Comparison of ENCODE assay signal across 16 mouse cellular contexts in genomic region chr11:55136770-55137547, GRCm38 (mm10). TPM values are rescaled to one million over a fixed set of nuclear protein-coding genes. Genes with fewer than 3 reads are reported as not detected.
DNase-seq lines count a peak whose midpoint lies in the region; ATAC-seq and TF ChIP-seq lines count a peak whose summit lies in the region.
"Had no signal": no experiment of that assay in that cellular context is flagged by ENCODE, and none has a peak within 500 bp of the region (broad histone marks: within the 10 kb centered on the region; RNA-seq: fewer than 3 reads in every experiment).

No protein-coding gene starts in this region.

- no peaks in the 10 kb centered on the region for H3K4me1 ChIP-seq in liver, postnatal 0 days (ENCODE audit: insufficient read depth)
- H3K4me1 ChIP-seq in liver, embryonic 11.5 days (replicated peaks; ENCODE audit: control insufficient read depth, insufficient read depth, low read length) = no peaks in the 10 kb centered on the region
- no peaks in the 10 kb centered on the region for H3K4me1 ChIP-seq in forebrain, embryonic 16.5 days (replicated peaks; ENCODE audit: control insufficient read depth, insufficient read depth, low read length)
- H3K4me1 ChIP-seq: heart, embryonic 10.5 days had no signal

- DNase-seq in liver, postnatal 0 days = no peak
- DNase-seq in liver, embryonic 11.5 days (ENCODE audit: low spot score) = no peak
- peak; percentile 46 for DNase-seq in ES-CJ7 (ENCODE audit: low read depth, low spot score)
- peak; percentile 96 for DNase-seq in naive thymus-derived CD4-positive, alpha-beta T cell, adult 2 months (ENCODE audit: low read depth)
- DNase-seq in thymus, postnatal 10 days (ENCODE audit: low spot score in 2 of 2) = peak; percentile 78 to 80
- no peak for DNase-seq in right cerebral cortex, postnatal 14 days
- no peak for DNase-seq in heart, postnatal 4 days
- DNase-seq: kidney, adult 18-20 months had no signal

- TF ChIP-seq CTCF in liver, postnatal 0 days (IDR thresholded peaks at IDR 0.05; ENCODE audit: low read depth) = no peak

- H3K9ac ChIP-seq in liver, postnatal 0 days (replicated peaks) = peak overlapping the region; percentile 5; the same call in 1 of the 2 replicates
- no peak overlapping the region for H3K9ac ChIP-seq in liver, embryonic 11.5 days (ENCODE audit: low read depth, low read length)
- no peak overlapping the region for H3K9ac ChIP-seq in forebrain, embryonic 16.5 days (replicated peaks; ENCODE audit: low read depth, low read length)

- TF ChIP-seq EP300 in liver, postnatal 0 days (IDR thresholded peaks at IDR 0.05; ENCODE audit: low read depth) = no peak

- H3K9me3 ChIP-seq in liver, postnatal 0 days (ENCODE audit: low read length) = no peaks in the 10 kb centered on the region
- H3K9me3 ChIP-seq in liver, embryonic 11.5 days (ENCODE audit: control insufficient read depth, low read length) = no peaks in the 10 kb centered on the region
- no peaks in the 10 kb centered on the region for H3K9me3 ChIP-seq in forebrain, embryonic 16.5 days (ENCODE audit: control insufficient read depth, low read length)
- H3K9me3 ChIP-seq: heart, embryonic 10.5 days; megakaryocyte, embryonic 14.5 days had no signal

- no peak overlapping the region for H3K4me3 ChIP-seq in liver, postnatal 0 days (ENCODE audit: low read depth, low read length)
- H3K4me3 ChIP-seq in liver, embryonic 11.5 days (ENCODE audit: low read depth, low read length) = no peak overlapping the region
- H3K4me3 ChIP-seq in forebrain, embryonic 16.5 days (replicated peaks; ENCODE audit: low read length) = no peak overlapping the region
- H3K4me3 ChIP-seq: heart, embryonic 10.5 days; megakaryocyte, embryonic 14.5 days had no signal

- no peak for ATAC-seq in liver, postnatal 0 days
- no peak for ATAC-seq in liver, embryonic 11.5 days (replicated peaks; ENCODE audit: low FRiP score)
- no peak for ATAC-seq in forebrain, embryonic 16.5 days
- ATAC-seq: forebrain, embryonic 14.5 days had no signal

- H3K36me3 ChIP-seq in liver, postnatal 0 days (replicated peaks; ENCODE audit: insufficient read depth, low read length) = no peaks in the 10 kb centered on the region
- no peaks in the 10 kb centered on the region for H3K36me3 ChIP-seq in liver, embryonic 11.5 days (ENCODE audit: control insufficient read depth, insufficient read depth, low read length)
- no peaks in the 10 kb centered on the region for H3K36me3 ChIP-seq in forebrain, embryonic 16.5 days (ENCODE audit: control insufficient read depth, insufficient read depth)
- H3K36me3 ChIP-seq: heart, embryonic 10.5 days had no signal

- 52% methylated on average over 15 of the region's 15 CpGs for WGBS in liver, postnatal 0 days (ENCODE audit: insufficient replicate concordance)
- 77% methylated on average over 15 of the region's 15 CpGs for WGBS in liver, embryonic 11.5 days
- 76% methylated on average over 15 of the region's 15 CpGs for WGBS in forebrain, embryonic 16.5 days

- no peaks in the 10 kb centered on the region for H3K27me3 ChIP-seq in liver, postnatal 0 days (ENCODE audit: insufficient read depth, low read length)
- no peaks in the 10 kb centered on the region for H3K27me3 ChIP-seq in liver, embryonic 11.5 days (replicated peaks; ENCODE audit: control insufficient read depth, insufficient read depth, low read length)
- no peaks in the 10 kb centered on the region for H3K27me3 ChIP-seq in forebrain, embryonic 16.5 days (replicated peaks; ENCODE audit: control insufficient read depth, insufficient read depth, low read length)

- no peak overlapping the region for H3K27ac ChIP-seq in liver, postnatal 0 days (ENCODE audit: low read depth)
- H3K27ac ChIP-seq in liver, embryonic 11.5 days (ENCODE audit: low read depth, low read length) = no peak overlapping the region
- H3K27ac ChIP-seq in forebrain, embryonic 16.5 days (ENCODE audit: low read length) = no peak overlapping the region
- H3K27ac ChIP-seq: heart, embryonic 10.5 days had no signal

- no peak overlapping the region for H3K4me2 ChIP-seq in liver, postnatal 0 days (ENCODE audit: low read depth, low read length)
- no peak overlapping the region for H3K4me2 ChIP-seq in liver, embryonic 11.5 days
- no peak overlapping the region for H3K4me2 ChIP-seq in forebrain, embryonic 16.5 days (ENCODE audit: low read length)

RNA-seq across cellular contexts. Expression of gene Slc36a3, which starts 14.5 kb away (rescaled TPM):
- polyA plus RNA-seq in liver, postnatal 0 days (2015; fragmentation: Nextera tagmentation; extraction: Ambion mirVana) = not detected in 2 replicates
- not detected in 2 replicates for polyA plus RNA-seq in liver, embryonic 11.5 days (2014; fragmentation: Nextera tagmentation; extraction: Ambion mirVana)
- not detected for total RNA-seq in heart, postnatal 4 days (2021)
- polyA plus RNA-seq in forebrain, embryonic 16.5 days (2015; fragmentation: Nextera tagmentation; extraction: Ambion mirVana) = not detected in 2 replicates
- polyA plus RNA-seq: brain, embryonic 14.5 days; forebrain, embryonic 14.5 days; heart, embryonic 10.5 days; limb, embryonic 11.5 days; neural tube, embryonic 14.5 days; stomach, embryonic 14.5 days had no signal

RNA-seq across cellular contexts. Expression of gene Gm2a, which starts 39.0 kb away (rescaled TPM):
- 28.7 and 31.6 TPM in 2 replicates for polyA plus RNA-seq in liver, postnatal 0 days (2015; fragmentation: Nextera tagmentation; extraction: Ambion mirVana)
- polyA plus RNA-seq in liver, embryonic 11.5 days (2014; fragmentation: Nextera tagmentation; extraction: Ambion mirVana) = 13.9 and 15.9 TPM in 2 replicates
- total RNA-seq in heart, postnatal 4 days (2021) = 10 to 100 TPM; 12.4 to 13.1 TPM
- polyA plus RNA-seq in forebrain, embryonic 16.5 days (2015; fragmentation: Nextera tagmentation; extraction: Ambion mirVana) = 20.9 and 21.4 TPM in 2 replicates

RNA-seq across cellular contexts. Expression of gene Slc36a2, which starts 47.9 kb away (rescaled TPM):
- 5.7 and 6.7 TPM in 2 replicates for polyA plus RNA-seq in liver, postnatal 0 days (2015; fragmentation: Nextera tagmentation; extraction: Ambion mirVana)
- polyA plus RNA-seq in liver, embryonic 11.5 days (2014; fragmentation: Nextera tagmentation; extraction: Ambion mirVana) = 5.5 and 5.8 TPM in 2 replicates
- total RNA-seq in heart, postnatal 4 days (2021) = 1 to 10 TPM; 2.9 to 3.7 TPM
- polyA plus RNA-seq in forebrain, embryonic 16.5 days (2015; fragmentation: Nextera tagmentation; extraction: Ambion mirVana) = 0.16 and 0.46 TPM in 2 replicates

RNA-seq across cellular contexts. Expression of gene Ccdc69, which starts 59.0 kb away (rescaled TPM):
- polyA plus RNA-seq in liver, postnatal 0 days (2015; fragmentation: Nextera tagmentation; extraction: Ambion mirVana) = 1.3 and 1.6 TPM in 2 replicates
- 1.2 and 1.4 TPM in 2 replicates for polyA plus RNA-seq in liver, embryonic 11.5 days (2014; fragmentation: Nextera tagmentation; extraction: Ambion mirVana)
- 10 to 100 TPM in 1 of 2 experiments, 1 to 10 TPM in 1; 9.2 to 12.2 TPM for total RNA-seq in heart, postnatal 4 days (2021)
- polyA plus RNA-seq in forebrain, embryonic 16.5 days (2015; fragmentation: Nextera tagmentation; extraction: Ambion mirVana) = 0.29 TPM in 1 of 2 replicates, not detected in the other
- polyA plus RNA-seq: neural tube, embryonic 14.5 days had no signal

Comparison
In these comparisons a context has a peak if more than half of its experiments do, and no peak if none do; other contexts are left out.
1. DNase-seq: peak in ES-CJ7 (single experiment), naive thymus-derived CD4-positive, alpha-beta T cell, adult 2 months (single experiment) and thymus, postnatal 10 days (2 of 2); none in liver, postnatal 0 days (single experiment), liver, embryonic 11.5 days (single experiment), right cerebral cortex, postnatal 14 days (single experiment) and heart, postnatal 4 days (single experiment).